Comparison of ENCODE assay signal across 8 mouse cellular contexts in the genomic region with DNA sequence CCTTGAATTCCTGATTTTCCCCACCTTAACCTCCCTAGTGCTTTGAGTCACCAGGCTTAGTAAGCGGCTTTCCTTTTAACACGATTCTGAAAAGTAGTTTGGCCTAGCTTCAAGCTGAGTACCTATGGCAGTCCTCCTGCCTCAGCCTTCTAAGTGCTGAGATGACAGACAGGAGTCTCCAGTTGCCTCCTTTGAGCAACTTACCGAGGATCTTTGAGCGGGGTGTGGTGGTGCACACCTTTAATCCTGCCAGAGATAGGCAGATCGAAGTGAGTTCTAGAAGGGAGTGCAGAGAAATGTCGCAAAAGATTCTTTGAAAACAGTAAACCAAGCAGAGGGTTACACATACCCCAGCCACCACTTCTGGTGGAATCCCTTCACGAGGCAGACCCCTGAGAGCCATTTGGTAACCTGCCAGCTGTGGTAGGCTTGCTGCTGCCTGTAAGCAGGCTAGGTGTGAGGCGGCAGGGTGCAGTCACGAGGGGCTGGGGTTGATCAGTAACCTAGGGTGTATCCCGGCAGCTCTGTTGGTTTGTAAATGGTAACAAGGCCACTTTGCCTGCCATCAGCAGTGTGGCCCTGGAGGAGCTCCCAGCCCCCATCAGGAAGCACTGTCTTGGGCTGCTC. TPM values are rescaled to one million over a fixed set of nuclear protein-coding genes. Genes with fewer than 3 reads are reported as not detected.
DNase-seq lines count a peak whose midpoint lies in the region; ATAC-seq lines count a peak whose summit lies in the region.

No protein-coding gene starts in this region.

- H3K9ac ChIP-seq in forebrain, embryonic 15.5 days (replicated peaks) = peak overlapping the region; percentile 98
- peak overlapping the region; percentile 98 for H3K9ac ChIP-seq in midbrain, embryonic 12.5 days (replicated peaks)

- peak overlapping the region; percentile 98 for H3K4me3 ChIP-seq in heart, embryonic 10.5 days
- peak overlapping the region; percentile 99 for H3K4me3 ChIP-seq in forebrain, embryonic 15.5 days
- H3K4me3 ChIP-seq in midbrain, embryonic 12.5 days = peak overlapping the region; percentile 99

- ATAC-seq in forebrain, embryonic 15.5 days (replicated peaks) = no peak
- no peak for ATAC-seq in midbrain, embryonic 12.5 days (ENCODE audit: low FRiP score, low read depth)

- intact Hi-C loops in heart, postnatal 10 days (cut with DNase I) = loop anchor here (5.0 kb wide), 1 partner anchor 287 kb away; a partner anchor contains a TSS

- DNase-seq in heart, embryonic 10.5 days (ENCODE audit: low spot score) = no peak
- no peak for DNase-seq in heart, postnatal 10 days
- DNase-seq in adipocyte (ENCODE audit: low spot score) = peak; percentile 38
- peak; percentile 90 for DNase-seq in kidney, postnatal 10 days
- no peak for DNase-seq in gastrocnemius, adult 8-10 months (ENCODE audit: low spot score in 2 of 2)
- no peak for DNase-seq in embryo, embryonic 10.5 days (ENCODE audit: low spot score)

- H3K4me1 ChIP-seq in heart, embryonic 10.5 days = peaks cover 75% of the 10 kb centered on the region
- H3K4me1 ChIP-seq in forebrain, embryonic 15.5 days = peaks cover 75% of the 10 kb centered on the region
- peaks cover 61% of the 10 kb centered on the region for H3K4me1 ChIP-seq in midbrain, embryonic 12.5 days

- H3K9me3 ChIP-seq in heart, embryonic 10.5 days = no peaks in the 10 kb centered on the region
- no peaks in the 10 kb centered on the region for H3K9me3 ChIP-seq in forebrain, embryonic 15.5 days
- no peaks in the 10 kb centered on the region for H3K9me3 ChIP-seq in midbrain, embryonic 12.5 days

- peaks cover 51% of the 10 kb centered on the region for H3K36me3 ChIP-seq in heart, embryonic 10.5 days
- peaks cover 20% of the 10 kb centered on the region for H3K36me3 ChIP-seq in forebrain, embryonic 15.5 days
- peaks cover 40% of the 10 kb centered on the region for H3K36me3 ChIP-seq in midbrain, embryonic 12.5 days

- H3K27me3 ChIP-seq in heart, embryonic 10.5 days (ENCODE audit: insufficient read depth, poor library complexity, severe bottlenecking) = no peaks in the 10 kb centered on the region
- H3K27me3 ChIP-seq in forebrain, embryonic 15.5 days = no peaks in the 10 kb centered on the region
- no peaks in the 10 kb centered on the region for H3K27me3 ChIP-seq in midbrain, embryonic 12.5 days

- peak overlapping the region; percentile 91 for H3K4me2 ChIP-seq in forebrain, embryonic 15.5 days (replicated peaks)
- H3K4me2 ChIP-seq in midbrain, embryonic 12.5 days (replicated peaks) = peak overlapping the region; percentile 100

- peak overlapping the region; percentile 100 for H3K27ac ChIP-seq in heart, embryonic 10.5 days
- peak overlapping the region; percentile 100 for H3K27ac ChIP-seq in forebrain, embryonic 15.5 days (replicated peaks)
- H3K27ac ChIP-seq in midbrain, embryonic 12.5 days (replicated peaks) = peak overlapping the region; percentile 100

- 4% methylated on average over 10 of the region's 10 CpGs for WGBS in heart, embryonic 10.5 days
- 3% methylated on average over 10 of the region's 10 CpGs for WGBS in forebrain, embryonic 15.5 days
- WGBS in midbrain, embryonic 12.5 days = 6% methylated on average over 10 of the region's 10 CpGs

RNA-seq across cellular contexts. Expression of a gene that starts 1.4 kb away (rescaled TPM):
- polyA plus RNA-seq in heart, embryonic 10.5 days (2016; fragmentation: Nextera tagmentation; extraction: Ambion mirVana) = 174 and 264 TPM in 2 replicates
- 100 to 1,000 TPM; 144 to 145 TPM for total RNA-seq in heart, postnatal 10 days (2021)
- polyA plus RNA-seq in forebrain, embryonic 15.5 days (2015; fragmentation: Nextera tagmentation; extraction: Ambion mirVana) = 108 and 120 TPM in 2 replicates
- 202 TPM in 2 replicates for polyA plus RNA-seq in midbrain, embryonic 12.5 days (2016; fragmentation: Nextera tagmentation; extraction: Ambion mirVana)
- total RNA-seq in gastrocnemius, adult 8-10 months (2022) = 10 to 100 TPM; 11.8 to 19.3 (median 14.8) TPM

RNA-seq across cellular contexts. Expression of a gene that starts 18.6 kb away (rescaled TPM):
- polyA plus RNA-seq in heart, embryonic 10.5 days (2016; fragmentation: Nextera tagmentation; extraction: Ambion mirVana) = 2.4 and 7.8 TPM in 2 replicates
- under 1 TPM in 1 of 2 experiments, not detected in 1; 0.55 TPM for total RNA-seq in heart, postnatal 10 days (2021)
- 13.5 and 15.0 TPM in 2 replicates for polyA plus RNA-seq in forebrain, embryonic 15.5 days (2015; fragmentation: Nextera tagmentation; extraction: Ambion mirVana)
- 14.3 and 16.7 TPM in 2 replicates for polyA plus RNA-seq in midbrain, embryonic 12.5 days (2016; fragmentation: Nextera tagmentation; extraction: Ambion mirVana)
- total RNA-seq in gastrocnemius, adult 8-10 months (2022) = not detected

RNA-seq across cellular contexts. Expression of a gene that starts 18.8 kb away (rescaled TPM):
- polyA plus RNA-seq in heart, embryonic 10.5 days (2016; fragmentation: Nextera tagmentation; extraction: Ambion mirVana) = 16.2 and 36.9 TPM in 2 replicates
- under 1 TPM; 0.53 to 0.89 TPM for total RNA-seq in heart, postnatal 10 days (2021)
- polyA plus RNA-seq in forebrain, embryonic 15.5 days (2015; fragmentation: Nextera tagmentation; extraction: Ambion mirVana) = 405 and 410 TPM in 2 replicates
- 296 and 302 TPM in 2 replicates for polyA plus RNA-seq in midbrain, embryonic 12.5 days (2016; fragmentation: Nextera tagmentation; extraction: Ambion mirVana)
- total RNA-seq in gastrocnemius, adult 8-10 months (2022) = under 1 TPM in 1 of 4 experiments, not detected in 3; 0.40 TPM

RNA-seq across cellular contexts. Expression of a gene that starts 30.4 kb away (rescaled TPM):
- polyA plus RNA-seq in heart, embryonic 10.5 days (2016; fragmentation: Nextera tagmentation; extraction: Ambion mirVana) = 0.14 and 0.15 TPM in 2 replicates
- total RNA-seq in heart, postnatal 10 days (2021) = not detected
- 0.19 TPM in 1 of 2 replicates, not detected in the other for polyA plus RNA-seq in forebrain, embryonic 15.5 days (2015; fragmentation: Nextera tagmentation; extraction: Ambion mirVana)
- polyA plus RNA-seq in midbrain, embryonic 12.5 days (2016; fragmentation: Nextera tagmentation; extraction: Ambion mirVana) = not detected in 2 replicates
- total RNA-seq in gastrocnemius, adult 8-10 months (2022) = not detected

RNA-seq across cellular contexts. Expression of a gene that starts 34.9 kb away (rescaled TPM):
- polyA plus RNA-seq in heart, embryonic 10.5 days (2016; fragmentation: Nextera tagmentation; extraction: Ambion mirVana) = 0.21 and 0.82 TPM in 2 replicates
- under 1 TPM; 0.22 to 0.30 TPM for total RNA-seq in heart, postnatal 10 days (2021)
- polyA plus RNA-seq in forebrain, embryonic 15.5 days (2015; fragmentation: Nextera tagmentation; extraction: Ambion mirVana) = 0.66 and 0.68 TPM in 2 replicates
- 0.94 and 1.0 TPM in 2 replicates for polyA plus RNA-seq in midbrain, embryonic 12.5 days (2016; fragmentation: Nextera tagmentation; extraction: Ambion mirVana)
- not detected for total RNA-seq in gastrocnemius, adult 8-10 months (2022)

Comparison
In these comparisons a context has a peak if more than half of its experiments do, and no peak if none do; other contexts are left out.
1. DNase-seq: peak in adipocyte (single experiment) and kidney, postnatal 10 days (single experiment); none in heart, embryonic 10.5 days (single experiment), heart, postnatal 10 days (0 of 2), gastrocnemius, adult 8-10 months (0 of 2) and embryo, embryonic 10.5 days (single experiment).
2. Peak in every context shown above with its lines, with median percentiles within 50 percentile points of each other: H3K27ac ChIP-seq and H3K4me3 ChIP-seq.